Mouse (Mus musculus): ENCODE measurements around the gene Mul1. TPM values are rescaled to one million over a fixed set of nuclear protein-coding genes. Genes with fewer than 3 reads are reported as not detected.

Mul1 gene
- 16.0 and 16.6 TPM in 2 replicates for polyA plus RNA-seq (2014; fragmentation: Nextera tagmentation; extraction: Ambion mirVana)

DNA sequence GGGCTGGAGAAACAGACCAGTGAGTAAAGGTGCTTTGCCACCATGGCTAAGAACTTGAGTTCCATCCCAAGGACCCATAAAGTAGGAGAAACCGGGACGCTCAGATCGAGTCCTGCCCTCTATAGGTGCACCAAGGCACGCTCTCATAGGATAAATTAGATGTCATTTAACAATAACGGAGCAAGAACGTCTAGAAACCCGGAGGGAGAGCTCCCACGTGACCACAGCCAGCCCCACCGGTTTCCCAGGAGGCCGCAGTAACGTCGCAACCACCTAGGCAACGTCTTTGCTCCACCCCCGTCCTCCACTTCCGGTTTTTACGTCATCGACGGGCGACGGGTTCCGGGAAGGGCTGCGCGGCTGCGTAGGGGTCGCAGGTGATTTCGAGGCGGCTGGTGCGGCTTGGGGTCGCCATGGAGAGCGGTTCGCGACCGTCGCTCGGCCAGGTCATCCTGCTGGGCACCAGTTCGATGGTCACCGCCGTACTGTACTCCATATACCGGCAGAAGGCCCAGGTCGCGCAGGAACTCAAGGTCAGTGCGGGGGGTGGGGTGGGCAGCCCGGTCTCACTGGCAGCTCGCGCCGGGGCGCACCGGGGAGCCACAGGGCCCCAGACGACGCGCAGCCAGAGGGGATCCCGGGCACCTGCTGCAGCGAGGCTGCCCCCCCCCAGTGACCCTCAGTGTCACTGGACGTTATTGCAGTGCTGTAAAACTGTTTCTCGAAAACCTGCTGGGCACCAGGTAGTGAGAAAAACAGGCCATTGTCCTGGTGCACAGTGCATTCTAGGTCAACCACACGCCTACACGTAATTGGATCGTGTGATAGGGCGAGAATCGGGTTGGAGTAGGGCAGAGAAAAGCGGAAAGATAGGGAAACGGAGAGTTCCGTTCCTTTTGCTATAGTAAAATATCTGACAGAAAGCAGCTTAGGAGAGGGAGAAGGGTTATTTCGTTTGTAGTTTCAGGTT is at the start of gene Mul1:
Gene Mul1, plus strand, starts transcription at position 325 of the 970 bp plus-strand sequence.
- DNase-seq (ENCODE audit: low spot score) (peak; percentile 99), ATAC-seq (ENCODE audit: low FRiP score) (peak; percentile 93)
- Histone ChIP-seq H3K4me2 (replicated peaks; ENCODE audit: low read depth, low read length) (peak within 1 kb of the TSS; percentile 89), H3K27ac (ENCODE audit: low read depth, low read length) (0 out of 2 replicates have a peak within 1 kb of the TSS, but pooled peaks have one; percentile 1), H3K36me3 (ENCODE audit: control insufficient read depth, insufficient read depth, low read length) (peaks cover 17% of the 10 kb centered on the region), H3K27me3 (ENCODE audit: control insufficient read depth, insufficient read depth, low read length) (no peaks in the 10 kb centered on the region), H3K4me3 (ENCODE audit: low read depth, low read length) (peak within 1 kb of the TSS; percentile 88), H3K9ac (ENCODE audit: low read depth, low read length) (peak within 1 kb of the TSS; percentile 76), H3K4me1 (replicated peaks; ENCODE audit: control insufficient read depth, insufficient read depth, low read length) (peaks cover 8% of the 10 kb centered on the region), H3K9me3 (ENCODE audit: control insufficient read depth, low read length) (no peaks in the 10 kb centered on the region)
- WGBS, result 1% methylated on average over 63 of the region's 64 CpGs

DNA sequence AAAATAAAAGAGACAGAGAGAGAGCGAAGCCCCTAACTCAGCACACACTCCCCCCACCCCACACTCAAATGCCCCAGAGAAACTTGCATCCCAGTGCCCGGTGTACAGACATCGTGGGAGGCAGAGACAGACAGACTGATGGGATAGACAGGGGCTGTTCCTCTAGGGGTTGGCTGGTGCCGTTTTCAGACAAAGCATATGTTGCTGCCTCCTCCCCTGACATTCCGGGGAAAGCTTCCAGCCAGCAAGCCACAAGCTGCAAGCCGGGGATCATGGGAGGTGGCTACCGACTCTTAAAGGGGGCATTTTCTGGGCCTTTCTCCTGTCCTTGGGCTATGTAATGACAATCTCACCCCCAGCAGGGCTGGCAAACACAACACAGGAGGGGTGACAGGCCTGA is 40.8 kb upstream of the Mul1 start:
- no peak for ATAC-seq (ENCODE audit: low FRiP score)
- H3K36me3 ChIP-seq (ENCODE audit: control insufficient read depth, insufficient read depth, low read length), result no peaks in the 10 kb centered on the region
- 0 out of 2 replicates have a peak, but pooled peaks cover 9% of the 10 kb centered on the region for H3K4me1 ChIP-seq (replicated peaks; ENCODE audit: control insufficient read depth, insufficient read depth, low read length)
- H3K4me3 ChIP-seq (ENCODE audit: low read depth, low read length), result no peak overlapping the region
- no peak overlapping the region for H3K9ac ChIP-seq (ENCODE audit: low read depth, low read length)
- no peak overlapping the region for H3K4me2 ChIP-seq (replicated peaks; ENCODE audit: low read depth, low read length)
- no peaks in the 10 kb centered on the region for H3K9me3 ChIP-seq (ENCODE audit: control insufficient read depth, low read length)
- no peak overlapping the region for H3K27ac ChIP-seq (ENCODE audit: low read depth, low read length)
- 62% methylated on average over 7 of the region's 7 CpGs for WGBS
- DNase-seq (ENCODE audit: low spot score), result no peak
- peaks cover 44% of the 10 kb centered on the region for H3K27me3 ChIP-seq (ENCODE audit: control insufficient read depth, insufficient read depth, low read length)

DNA sequence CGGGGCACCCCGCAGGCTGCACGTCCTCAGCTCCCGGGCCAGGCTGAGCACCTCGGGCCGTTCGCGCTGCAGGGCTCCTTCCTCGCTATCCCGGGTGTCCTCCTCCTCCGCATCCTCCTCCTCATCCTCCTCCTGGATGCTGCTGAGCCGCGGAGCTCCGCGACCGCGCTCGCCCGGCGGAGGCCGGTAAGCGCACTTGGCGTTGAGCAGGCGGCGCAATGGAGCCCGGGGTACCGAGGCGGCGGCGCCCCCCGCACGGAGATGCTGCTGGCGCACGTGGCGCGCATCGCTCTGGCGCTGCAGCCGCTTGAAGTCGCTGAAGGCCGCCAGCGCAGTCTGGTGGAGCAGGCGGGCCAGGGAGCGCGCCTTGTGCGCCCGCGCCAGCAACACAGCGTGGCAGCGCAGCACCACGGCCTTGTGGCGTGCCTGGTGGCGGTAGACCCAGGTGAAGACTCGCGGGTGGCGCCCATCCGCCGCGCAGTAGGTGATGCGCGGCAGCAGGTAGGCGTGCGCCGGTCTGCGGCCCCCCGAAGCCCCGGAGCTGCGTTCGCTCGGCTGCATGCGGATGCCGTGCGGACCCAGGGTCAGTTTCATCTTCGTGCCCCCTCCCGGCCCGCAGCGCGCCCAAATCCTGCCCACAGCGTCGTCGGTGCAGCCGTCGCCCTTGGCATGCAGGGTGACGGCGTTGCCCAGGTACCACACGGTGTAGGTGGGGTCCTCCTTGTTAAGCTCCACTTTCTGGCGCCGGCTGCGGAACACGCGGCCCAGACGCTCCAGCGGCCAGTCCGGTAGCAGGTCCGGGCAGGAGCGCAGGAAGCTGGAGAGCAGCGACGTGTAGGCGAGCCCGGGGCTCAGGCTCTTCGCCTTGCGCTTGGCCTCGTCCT is 39.1 kb upstream of the Mul1 start:
- DNase-seq (ENCODE audit: low spot score), result peak; percentile 52
- ATAC-seq (ENCODE audit: low FRiP score), result no peak
- 0 out of 2 replicates have a peak overlapping the region, but pooled peaks have one; percentile 15 for H3K9ac ChIP-seq (ENCODE audit: low read depth, low read length)
- H3K9me3 ChIP-seq (ENCODE audit: control insufficient read depth, low read length), result no peaks in the 10 kb centered on the region
- under 1% methylated on average over 93 of the region's 103 CpGs for WGBS
- peak overlapping the region; percentile 35 for H3K4me3 ChIP-seq (ENCODE audit: low read depth, low read length)
- no peaks in the 10 kb centered on the region for H3K36me3 ChIP-seq (ENCODE audit: control insufficient read depth, insufficient read depth, low read length)
- H3K4me2 ChIP-seq (replicated peaks; ENCODE audit: low read depth, low read length), result peak overlapping the region; percentile 58
- no peak overlapping the region for H3K27ac ChIP-seq (ENCODE audit: low read depth, low read length)
- H3K4me1 ChIP-seq (replicated peaks; ENCODE audit: control insufficient read depth, insufficient read depth, low read length), result 0 out of 2 replicates have a peak, but pooled peaks cover 9% of the 10 kb centered on the region
- peaks cover 46% of the 10 kb centered on the region for H3K27me3 ChIP-seq (ENCODE audit: control insufficient read depth, insufficient read depth, low read length)

DNA sequence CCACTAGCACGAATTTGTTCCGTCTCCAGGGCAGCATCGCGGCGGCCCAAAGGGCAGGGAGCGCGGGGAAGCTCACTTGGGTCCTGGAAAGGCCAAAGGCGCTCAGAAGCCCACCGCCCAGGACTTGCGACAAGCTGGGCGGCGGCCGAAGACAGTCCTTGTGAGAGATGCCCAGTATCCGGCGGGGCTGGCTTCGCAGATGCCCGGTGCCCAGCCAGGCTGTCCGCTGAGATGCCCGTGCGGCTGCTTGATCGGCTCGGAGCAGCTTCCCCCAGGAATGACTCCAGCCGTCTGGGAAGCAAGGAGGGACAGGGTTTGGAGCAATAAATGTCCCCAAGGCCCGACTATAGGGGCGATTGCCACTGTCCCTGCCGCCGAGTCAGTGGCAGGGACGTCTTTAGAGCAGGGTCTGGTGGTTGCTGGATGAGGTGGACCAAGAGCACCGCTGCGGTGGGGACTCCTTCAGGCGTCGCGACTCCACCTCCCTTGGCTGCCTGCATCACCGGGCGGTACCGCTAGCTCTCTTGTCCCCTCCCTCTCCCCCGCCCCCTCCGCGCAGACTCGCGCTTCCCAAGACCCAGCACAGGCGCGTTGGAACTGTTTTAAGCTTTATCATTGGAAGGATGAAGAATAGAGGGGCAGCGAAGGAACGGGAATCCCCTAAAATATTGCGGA is 38.4 kb upstream of the Mul1 start, which contains the start of gene Fam43b:
Gene Fam43b, minus strand, starts transcription at position 558 of the 675 bp plus-strand sequence.
- WGBS, result 1% methylated on average over 46 of the region's 46 CpGs
- H3K4me3 ChIP-seq (ENCODE audit: low read depth, low read length), result peak within 1 kb of the TSS; percentile 35
- H3K9ac ChIP-seq (ENCODE audit: low read depth, low read length), result 0 out of 2 replicates have a peak within 1 kb of the TSS, but pooled peaks have one; percentile 15
- H3K4me1 ChIP-seq (replicated peaks; ENCODE audit: control insufficient read depth, insufficient read depth, low read length), result 0 out of 2 replicates have a peak, but pooled peaks cover 9% of the 10 kb centered on the region
- H3K9me3 ChIP-seq (ENCODE audit: control insufficient read depth, low read length), result no peaks in the 10 kb centered on the region
- no peak within 1 kb of the TSS for H3K27ac ChIP-seq (ENCODE audit: low read depth, low read length)
- H3K4me2 ChIP-seq (replicated peaks; ENCODE audit: low read depth, low read length), result peak within 1 kb of the TSS; percentile 58
- H3K27me3 ChIP-seq (ENCODE audit: control insufficient read depth, insufficient read depth, low read length), result peaks cover 46% of the 10 kb centered on the region
- ATAC-seq (ENCODE audit: low FRiP score) (no peak), DNase-seq (ENCODE audit: low spot score) (no peak)
- H3K36me3 ChIP-seq (ENCODE audit: control insufficient read depth, insufficient read depth, low read length), result no peaks in the 10 kb centered on the region

DNA sequence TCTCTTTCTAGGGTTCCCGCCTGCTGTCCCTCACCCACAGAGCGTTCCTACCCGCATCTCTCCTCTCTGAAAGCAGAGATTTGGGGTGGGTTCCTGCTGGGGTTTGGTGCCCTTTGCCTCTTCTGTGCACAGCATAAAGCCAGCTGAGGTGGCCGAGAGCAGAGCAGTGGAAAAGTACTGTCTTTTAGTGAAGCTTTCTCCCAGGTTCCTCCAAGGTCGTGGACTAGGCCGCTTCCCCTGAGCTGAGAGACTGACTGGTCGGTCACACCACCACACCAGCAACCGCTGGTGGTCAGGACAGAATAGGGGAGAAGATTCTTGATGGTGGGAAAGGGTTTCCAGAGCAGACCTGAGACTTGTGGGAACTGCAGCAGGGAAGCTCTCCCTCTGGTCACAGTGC is 37.8 kb upstream of the Mul1 start:
- H3K36me3 ChIP-seq (ENCODE audit: control insufficient read depth, insufficient read depth, low read length), result no peaks in the 10 kb centered on the region
- 0 out of 2 replicates have a peak, but pooled peaks cover 9% of the 10 kb centered on the region for H3K4me1 ChIP-seq (replicated peaks; ENCODE audit: control insufficient read depth, insufficient read depth, low read length)
- DNase-seq (ENCODE audit: low spot score) (peak; percentile 22), ATAC-seq (ENCODE audit: low FRiP score) (no peak)
- no peak overlapping the region for H3K27ac ChIP-seq (ENCODE audit: low read depth, low read length)
- peak overlapping the region; percentile 58 for H3K4me2 ChIP-seq (replicated peaks; ENCODE audit: low read depth, low read length)
- no peak overlapping the region for H3K9ac ChIP-seq (ENCODE audit: low read depth, low read length)
- H3K27me3 ChIP-seq (ENCODE audit: control insufficient read depth, insufficient read depth, low read length), result peaks cover 46% of the 10 kb centered on the region
- 4% methylated on average over 8 of the region's 8 CpGs for WGBS
- H3K9me3 ChIP-seq (ENCODE audit: control insufficient read depth, low read length), result no peaks in the 10 kb centered on the region
- peak overlapping the region; percentile 35 for H3K4me3 ChIP-seq (ENCODE audit: low read depth, low read length)

DNA sequence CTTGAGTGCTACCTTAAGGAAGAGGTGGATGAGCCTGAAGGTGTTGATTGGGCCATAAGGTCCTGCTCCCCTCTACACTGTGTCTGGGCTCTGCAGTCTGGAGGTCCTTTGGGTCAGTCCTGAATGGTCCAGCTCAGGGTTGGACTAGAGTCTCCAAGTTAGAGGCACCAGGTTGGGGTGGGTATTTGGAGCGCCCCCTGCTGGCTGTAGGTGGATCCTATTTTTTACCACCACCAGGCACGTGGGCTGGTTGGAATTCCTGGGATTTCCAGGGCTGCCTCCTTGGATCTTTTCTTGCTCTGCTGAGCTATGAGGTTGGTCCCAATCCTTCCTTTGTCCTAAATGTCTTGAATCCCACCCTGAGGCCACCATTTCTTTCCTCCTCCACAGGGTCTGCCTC is 29.7 kb upstream of the Mul1 start:
- H3K4me2 ChIP-seq (replicated peaks; ENCODE audit: low read depth, low read length), result no peak overlapping the region
- ATAC-seq (ENCODE audit: low FRiP score) (no peak), DNase-seq (ENCODE audit: low spot score) (peak; percentile 45)

DNA sequence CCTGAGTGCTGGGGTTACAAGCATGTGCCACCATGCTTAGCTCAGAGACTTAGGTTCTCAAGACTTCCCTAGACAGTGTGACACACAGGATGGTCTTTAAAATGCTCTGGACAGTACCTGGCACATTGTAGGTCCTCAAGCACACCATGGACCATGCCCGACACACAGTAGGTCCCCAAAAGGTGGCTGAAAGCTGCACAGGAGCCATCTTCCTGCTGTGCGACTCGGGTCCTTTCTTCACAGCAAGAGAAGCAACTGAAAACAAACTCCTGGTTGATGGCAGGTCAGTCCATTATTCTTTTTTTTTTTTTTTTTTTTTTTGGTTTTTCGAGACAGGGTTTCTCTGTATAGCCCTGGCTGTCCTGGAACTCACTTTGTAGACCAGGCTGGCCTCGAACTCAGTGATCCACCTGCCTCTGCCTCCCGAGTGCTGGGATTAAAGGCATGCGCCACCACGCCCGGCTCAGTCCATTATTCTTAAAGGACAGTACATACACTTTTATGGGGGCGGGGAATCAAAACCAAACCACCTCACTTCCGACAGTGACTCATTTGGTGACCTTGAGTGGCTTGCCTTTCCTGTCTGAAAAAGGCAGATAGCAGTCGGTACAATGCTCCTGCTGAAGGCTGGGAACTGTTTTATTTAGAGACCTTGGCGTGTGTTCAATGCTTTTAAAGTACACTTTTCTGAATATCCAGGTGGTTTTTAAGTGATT is 26.8 kb upstream of the Mul1 start:
- H3K4me3 ChIP-seq (ENCODE audit: low read depth, low read length), result no peak overlapping the region
- H3K27me3 ChIP-seq (ENCODE audit: control insufficient read depth, insufficient read depth, low read length), result no peaks in the 10 kb centered on the region
- no peak overlapping the region for H3K4me2 ChIP-seq (replicated peaks; ENCODE audit: low read depth, low read length)
- 85% methylated on average over 11 of the region's 13 CpGs for WGBS
- no peak for DNase-seq (ENCODE audit: low spot score)
- ATAC-seq (ENCODE audit: low FRiP score), result no peak
- no peak overlapping the region for H3K9ac ChIP-seq (ENCODE audit: low read depth, low read length)
- no peaks in the 10 kb centered on the region for H3K9me3 ChIP-seq (ENCODE audit: control insufficient read depth, low read length)
- H3K27ac ChIP-seq (ENCODE audit: low read depth, low read length), result no peak overlapping the region
- H3K36me3 ChIP-seq (ENCODE audit: control insufficient read depth, insufficient read depth, low read length), result no peaks in the 10 kb centered on the region
- no peaks in the 10 kb centered on the region for H3K4me1 ChIP-seq (replicated peaks; ENCODE audit: control insufficient read depth, insufficient read depth, low read length)

More for the DNA sequence above, 29.7 kb upstream of the Mul1 start:
- H3K4me1 ChIP-seq (replicated peaks; ENCODE audit: control insufficient read depth, insufficient read depth, low read length), result no peaks in the 10 kb centered on the region
- no peaks in the 10 kb centered on the region for H3K27me3 ChIP-seq (ENCODE audit: control insufficient read depth, insufficient read depth, low read length)
- no peaks in the 10 kb centered on the region for H3K9me3 ChIP-seq (ENCODE audit: control insufficient read depth, low read length)
- H3K27ac ChIP-seq (ENCODE audit: low read depth, low read length), result no peak overlapping the region
- WGBS, result 10% methylated on average over 2 of the region's 2 CpGs
- H3K4me3 ChIP-seq (ENCODE audit: low read depth, low read length), result no peak overlapping the region
- no peak overlapping the region for H3K9ac ChIP-seq (ENCODE audit: low read depth, low read length)
- H3K36me3 ChIP-seq (ENCODE audit: control insufficient read depth, insufficient read depth, low read length), result no peaks in the 10 kb centered on the region
